Mouse (Mus musculus) Muller cell, postnatal 12 days (primary cell): ENCODE data around the gene Snhg11.
A peak's percentile ranks its signal among the peaks of the same experiment; 100 is the strongest.
"Not testable (repeated sequence)": the region's sequence is repeated elsewhere in the genome, so short reads cannot be mapped to it uniquely, and the experiment has no call there.

Experiments used
- DNase-seq: peaks from one replicate; pipeline ENCODE4 v3.0.0-alpha.2; 2015; ENCODE audit errors: inconsistent ontology term

Gene Snhg11

DNA sequence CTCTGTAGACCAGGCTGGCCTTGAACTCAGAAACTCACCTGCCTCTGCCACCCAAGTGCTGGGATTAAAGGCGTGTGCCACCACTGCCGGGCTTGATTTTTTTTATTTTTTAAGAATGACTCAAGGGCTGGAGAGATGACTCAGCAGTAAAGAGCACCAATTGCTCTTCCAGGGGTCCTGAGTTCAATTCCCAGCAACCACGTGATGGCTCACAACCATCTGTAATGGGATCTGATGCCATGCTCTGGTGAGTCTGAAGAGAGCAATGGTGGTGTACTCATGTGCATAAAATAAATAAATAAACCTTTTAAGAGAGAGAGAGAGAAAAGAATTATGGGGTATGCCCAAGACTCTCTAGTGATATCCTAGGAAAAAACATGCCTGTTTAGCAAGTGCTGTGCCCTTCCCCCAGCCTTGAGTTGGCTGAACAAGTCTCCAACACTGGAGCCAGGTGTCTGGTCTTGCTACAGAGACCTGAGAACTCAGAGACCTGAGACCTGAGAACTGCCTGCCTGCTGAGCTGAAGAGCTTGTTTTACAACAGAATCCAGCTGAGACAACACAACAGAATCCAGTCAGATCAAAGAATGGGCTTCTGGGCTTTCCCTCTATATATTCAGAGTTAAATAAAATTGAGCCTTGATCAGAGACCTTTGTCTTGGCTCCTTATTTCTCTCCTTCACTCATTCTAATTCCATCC is 5.8 kb upstream of the Snhg11 start:
- DNase-seq: no peak

DNA sequence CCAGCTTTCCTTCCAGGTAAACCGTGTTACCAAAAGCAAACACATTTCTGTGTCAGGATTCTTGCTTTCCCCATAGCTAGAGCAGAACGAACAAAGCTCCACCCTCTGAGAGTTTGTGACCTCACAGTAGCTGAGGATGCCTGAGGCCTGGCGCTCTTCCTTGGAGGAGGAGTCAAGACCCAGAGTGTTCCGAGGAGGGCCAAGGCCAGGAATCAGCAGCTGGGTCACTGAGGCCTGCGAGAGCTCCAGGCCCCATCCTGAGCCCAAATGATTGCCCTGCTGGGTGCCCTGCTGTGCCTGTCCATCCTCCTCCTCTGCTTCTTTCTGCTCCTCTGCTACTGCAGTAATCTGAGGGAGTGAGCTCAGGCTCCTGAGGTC is 5.3 kb upstream of the Snhg11 start:
- no peak for DNase-seq

DNA sequence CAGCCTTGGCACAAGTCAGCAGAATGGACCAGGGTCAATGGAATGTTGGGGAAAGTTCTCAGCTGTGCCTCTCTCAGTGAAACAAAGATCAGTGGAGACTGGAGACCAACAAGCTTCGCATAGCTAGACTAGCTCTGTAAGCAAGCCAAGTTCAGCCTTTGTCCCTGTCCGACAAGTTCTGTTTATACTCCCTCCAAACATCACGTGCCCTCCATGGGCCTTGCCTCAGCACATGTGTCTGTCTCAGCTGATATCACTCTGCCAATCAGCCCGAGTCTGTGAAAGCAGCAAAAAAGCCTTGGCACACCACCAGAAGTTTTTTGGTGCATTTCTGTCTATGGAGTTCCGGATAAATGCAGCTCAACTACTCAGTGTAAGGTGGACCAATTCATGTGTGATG is 2.4 kb upstream of the Snhg11 start:
- DNase-seq: peak; percentile 69

DNA sequence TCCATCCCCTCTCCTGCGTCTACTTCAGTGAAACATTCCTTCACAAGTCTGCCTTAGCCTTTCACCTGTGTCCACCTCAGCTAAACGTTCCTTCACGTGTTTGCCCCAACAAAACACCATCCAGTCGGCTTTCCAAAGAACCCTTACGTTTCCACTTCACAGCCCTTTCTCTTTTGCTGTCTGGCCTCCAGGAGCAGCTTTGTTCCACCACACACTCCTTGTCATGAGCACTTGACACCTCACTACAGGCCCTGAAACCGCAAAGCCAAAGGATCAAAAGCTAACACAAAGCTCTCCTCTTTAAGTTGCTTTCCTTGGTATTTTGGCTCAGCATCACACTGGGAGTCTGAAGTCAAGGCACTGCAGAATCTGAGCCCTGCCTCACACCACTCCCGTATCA is 1.9 kb upstream of the Snhg11 start:
- DNase-seq: no peak

DNA sequence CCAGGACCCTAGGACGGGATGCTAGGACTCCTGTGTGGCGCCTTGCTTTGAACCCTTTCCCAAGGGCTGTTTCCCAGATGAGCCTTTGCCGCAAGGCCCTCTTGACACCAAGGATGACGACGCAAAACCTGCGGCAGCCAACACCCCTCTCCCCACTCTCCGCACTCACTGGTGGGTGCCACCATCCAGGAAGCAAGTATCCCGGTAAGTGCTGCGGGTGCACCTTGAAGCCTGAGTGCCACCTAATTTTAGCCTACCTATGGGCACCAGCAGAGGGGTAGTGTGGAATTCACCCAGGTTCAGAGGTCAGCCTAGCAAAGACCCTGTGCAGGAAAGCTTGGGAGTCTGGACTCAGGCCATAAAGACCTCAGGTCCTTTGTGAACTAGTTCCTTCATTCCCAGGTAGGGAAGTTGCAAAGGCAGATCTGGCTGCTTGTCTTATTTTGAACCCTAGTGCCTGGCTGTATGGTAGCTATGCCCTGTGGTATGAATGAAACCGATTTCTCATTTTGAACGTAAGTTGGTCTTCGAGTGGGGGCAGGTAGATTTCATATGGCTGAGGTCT is 767 bp downstream of the Snhg11 start:
- DNase-seq: no peak

DNA sequence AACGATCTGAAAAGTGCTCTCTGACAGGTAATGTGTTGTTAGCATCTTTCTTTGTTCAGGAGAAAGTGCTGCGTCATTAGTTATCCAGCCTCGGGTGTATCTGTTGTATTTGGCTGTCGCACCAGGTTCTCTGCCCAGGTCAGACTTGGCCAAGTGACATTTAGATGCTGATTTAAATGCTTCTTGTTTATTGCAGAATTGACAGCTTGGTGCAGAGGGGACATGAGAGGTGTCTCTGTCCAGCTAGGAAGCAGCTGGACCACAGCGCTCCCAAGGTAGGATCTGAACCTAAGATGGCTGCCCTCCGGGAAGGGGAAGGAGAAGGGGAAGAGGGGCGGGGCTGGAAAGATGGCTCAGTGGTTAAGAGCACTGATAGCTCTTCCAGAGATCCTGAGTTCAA is 1.4 kb downstream of the Snhg11 start:
- DNase-seq: no peak

DNA sequence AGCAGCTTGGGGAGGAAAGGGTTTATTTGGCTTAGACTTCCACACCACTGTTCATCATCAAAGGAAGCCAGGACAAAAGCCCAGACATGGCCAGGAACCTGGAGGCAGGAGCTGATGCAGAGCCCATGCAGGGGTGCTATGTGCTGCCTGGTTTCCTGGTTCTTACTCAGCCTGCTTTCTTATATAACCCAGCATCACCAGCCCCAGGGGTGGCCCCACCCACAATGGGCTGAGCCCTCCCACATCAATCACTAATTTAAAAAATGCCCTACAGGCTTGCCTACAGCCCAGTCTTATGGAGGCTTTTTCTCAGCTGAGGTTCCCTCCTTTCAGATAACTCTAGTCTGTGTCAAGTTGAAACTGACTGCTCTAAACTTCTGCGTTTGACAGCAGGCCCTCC is 2.4 kb downstream of the Snhg11 start:
- no peak for DNase-seq

DNA sequence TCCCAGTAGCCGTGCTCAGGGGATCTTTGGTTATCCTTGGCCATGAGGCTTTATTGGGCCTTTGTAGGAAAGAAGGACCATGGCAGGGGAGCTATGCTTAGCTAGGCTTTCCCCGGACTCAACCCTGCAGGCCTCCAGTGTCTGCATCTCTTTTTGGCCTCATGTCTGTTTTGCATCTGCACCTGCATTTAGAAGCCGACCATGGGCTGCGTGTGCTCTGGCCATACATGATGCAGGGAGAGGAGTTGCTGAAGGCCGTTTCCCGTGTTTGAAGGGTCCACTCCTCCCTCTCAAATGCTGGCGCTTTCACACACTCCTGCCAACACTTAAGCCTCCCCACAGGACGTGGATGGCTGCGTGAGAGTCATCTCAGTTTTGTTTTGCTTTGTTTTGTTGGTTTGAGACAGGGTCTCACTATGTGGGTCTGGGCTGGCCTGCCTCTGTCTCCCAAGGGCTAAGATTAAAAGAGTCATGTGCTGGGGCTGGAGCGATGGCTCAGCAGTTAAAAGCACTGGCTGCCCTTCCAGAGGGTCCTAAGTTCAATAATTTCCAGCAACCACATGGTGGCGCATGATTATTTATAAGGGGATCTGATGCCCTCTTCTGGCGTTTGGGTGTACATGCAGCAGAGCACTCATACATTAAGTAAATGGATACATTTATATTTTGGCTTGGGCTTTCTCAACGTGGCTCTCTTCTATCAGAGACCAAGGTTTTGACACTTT is 4.1 kb downstream of the Snhg11 start:
- peak; percentile 25 for DNase-seq

DNA sequence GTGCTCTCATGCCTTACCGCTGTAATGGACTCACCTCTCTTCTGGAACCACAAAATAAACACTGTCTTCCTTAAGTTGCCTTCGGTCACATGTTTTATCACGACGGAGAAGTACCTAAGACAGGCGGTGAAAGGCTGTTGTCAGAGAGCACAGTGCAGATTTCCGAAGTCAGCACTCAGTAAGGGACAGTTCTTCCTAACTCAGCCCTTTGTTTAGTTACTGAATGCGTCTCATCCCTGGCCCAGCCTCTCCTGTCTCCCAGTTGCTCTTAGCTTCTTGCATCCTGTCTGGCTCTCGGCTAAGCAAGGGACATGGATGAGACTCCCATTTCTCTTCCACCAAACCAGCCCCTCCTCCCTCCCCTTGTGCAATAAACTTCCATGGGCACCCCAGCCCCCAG is 10.6 kb downstream of the Snhg11 start:
- no peak for DNase-seq

DNA sequence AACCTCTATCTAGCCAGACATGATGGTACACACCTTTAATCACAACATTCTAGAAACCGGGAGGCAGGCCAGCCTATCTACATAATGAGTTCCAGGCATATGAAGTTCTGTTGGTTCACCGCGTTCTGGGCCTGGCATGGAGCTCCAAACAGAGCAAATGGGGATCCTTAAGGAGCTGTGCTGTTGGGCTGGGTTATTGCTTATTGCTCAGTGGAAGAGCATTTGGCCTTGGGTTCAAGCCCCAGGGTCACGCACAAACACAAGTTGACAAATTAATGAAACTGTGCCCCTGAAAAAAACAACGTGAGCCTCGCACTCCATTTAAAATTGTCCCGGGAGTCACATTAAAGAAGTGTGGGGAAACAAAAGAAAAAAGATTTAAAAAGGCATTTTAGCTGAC is 14.0 kb downstream of the Snhg11 start:
- no peak for DNase-seq

DNA sequence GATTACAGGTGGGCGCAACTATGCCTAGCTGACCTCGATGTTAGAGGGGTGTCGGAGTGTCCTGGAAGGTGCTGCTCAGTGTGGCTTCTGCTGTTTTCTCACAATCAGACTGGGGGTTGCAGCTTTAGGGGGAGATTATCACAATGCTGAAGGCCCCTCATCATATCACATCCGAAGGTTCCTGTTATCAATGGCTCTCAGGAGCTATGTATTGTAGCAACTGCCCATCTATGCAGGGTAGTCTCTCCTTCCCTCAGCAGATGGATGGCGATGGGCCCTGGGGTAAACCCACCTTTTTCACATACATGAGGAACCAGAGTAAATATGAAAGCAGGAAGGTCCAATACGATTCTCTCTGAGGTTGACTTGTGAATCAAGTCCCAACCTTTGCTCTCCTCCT is 20.9 kb downstream of the Snhg11 start:
- DNase-seq: no peak

DNA sequence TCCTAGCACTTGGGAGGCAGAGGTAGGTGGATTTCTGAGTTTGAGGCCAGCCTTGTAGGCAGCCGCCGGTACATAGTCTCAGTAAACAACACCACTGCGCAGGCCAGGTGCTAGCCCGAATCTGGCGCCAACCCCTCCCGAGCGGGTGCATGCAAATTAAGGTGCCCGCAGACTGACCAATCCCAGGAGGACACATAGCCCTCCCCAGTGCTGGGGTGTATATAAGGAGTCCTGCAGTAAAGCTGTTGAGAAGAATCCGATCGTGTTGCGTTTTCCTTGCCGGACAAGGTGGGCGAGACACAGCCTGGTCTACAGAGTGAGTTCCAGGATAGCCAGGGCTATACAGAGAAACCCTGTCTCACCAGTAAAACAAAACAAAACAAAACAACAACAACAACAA is 21.7 kb downstream of the Snhg11 start:
- not testable (repeated sequence) for DNase-seq

DNA sequence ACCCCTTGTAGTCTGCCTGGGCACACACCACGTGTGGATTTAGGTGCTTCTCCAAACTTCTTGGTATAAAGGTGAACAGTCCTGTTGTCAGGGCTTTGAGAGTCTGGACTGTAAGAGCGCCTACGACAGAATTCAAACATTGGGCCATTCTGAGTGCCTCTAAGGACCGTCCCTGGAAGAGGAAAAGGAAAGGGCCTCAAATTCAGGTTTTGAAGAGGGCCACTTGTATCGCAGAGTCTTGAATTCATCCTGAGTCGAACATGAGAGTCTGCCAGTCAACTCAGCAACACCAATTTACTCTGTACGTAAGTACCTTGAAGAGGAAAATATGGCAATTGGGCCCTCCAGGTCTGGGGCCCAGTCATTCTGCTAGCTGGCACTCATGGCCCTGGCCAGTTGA is 27.5 kb downstream of the Snhg11 start:
- no peak for DNase-seq

DNA sequence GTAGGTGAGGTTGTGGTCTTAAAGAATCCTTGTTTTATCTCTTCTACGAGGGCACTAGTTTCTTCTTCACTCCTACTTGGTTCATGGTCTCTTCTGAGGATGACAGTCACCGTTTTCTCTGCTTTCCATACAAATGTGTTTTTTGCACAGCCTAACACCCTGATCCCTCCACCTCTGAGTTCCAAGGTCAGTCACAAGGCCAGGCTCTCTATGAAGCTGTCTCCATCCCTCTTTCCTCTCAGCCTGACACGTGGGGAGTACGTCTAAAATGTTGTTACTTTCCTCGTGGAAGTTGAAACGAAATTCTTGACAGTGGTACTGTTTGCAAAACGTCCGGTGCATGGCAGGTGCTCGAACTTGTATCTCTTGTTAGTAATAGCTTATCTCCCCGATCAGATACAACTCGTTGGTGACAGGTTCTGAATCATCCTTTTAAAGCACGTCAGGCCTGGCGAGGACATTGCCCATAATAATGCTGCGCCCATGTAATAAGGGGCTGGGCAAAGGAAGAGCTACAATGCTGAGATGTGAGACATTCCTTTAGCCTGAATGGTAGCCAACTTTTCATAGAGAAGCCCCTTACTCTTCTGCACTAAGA is 33.7 kb downstream of the Snhg11 start:
- no peak for DNase-seq

DNA sequence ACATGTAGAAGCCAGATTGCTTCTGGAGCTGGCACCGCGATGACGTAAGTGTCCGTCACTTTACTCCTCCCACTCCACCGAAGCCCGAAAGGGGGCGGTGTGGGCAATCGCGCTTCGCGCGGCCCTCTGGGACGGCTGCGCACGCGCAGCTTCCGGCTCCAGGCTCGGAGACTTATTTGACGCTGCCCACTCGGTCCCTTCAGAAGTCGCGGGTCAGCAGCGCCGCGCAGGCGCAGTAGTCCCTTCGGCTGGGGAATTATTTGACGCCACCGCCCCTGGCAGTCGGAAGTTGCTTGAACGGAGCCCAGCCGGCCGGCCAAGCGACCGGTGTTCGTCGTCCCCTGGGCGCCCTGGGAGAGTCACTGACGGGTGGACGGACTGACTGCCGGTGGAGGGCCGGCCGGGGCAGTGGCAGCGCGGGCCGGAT is 34.2 kb downstream of the Snhg11 start, which contains the start of gene Ralgapb:
Ralgapb (plus strand) TSS at position 254 of the 427 bp plus-strand sequence.
- DNase-seq: peak; percentile 98

DNA sequence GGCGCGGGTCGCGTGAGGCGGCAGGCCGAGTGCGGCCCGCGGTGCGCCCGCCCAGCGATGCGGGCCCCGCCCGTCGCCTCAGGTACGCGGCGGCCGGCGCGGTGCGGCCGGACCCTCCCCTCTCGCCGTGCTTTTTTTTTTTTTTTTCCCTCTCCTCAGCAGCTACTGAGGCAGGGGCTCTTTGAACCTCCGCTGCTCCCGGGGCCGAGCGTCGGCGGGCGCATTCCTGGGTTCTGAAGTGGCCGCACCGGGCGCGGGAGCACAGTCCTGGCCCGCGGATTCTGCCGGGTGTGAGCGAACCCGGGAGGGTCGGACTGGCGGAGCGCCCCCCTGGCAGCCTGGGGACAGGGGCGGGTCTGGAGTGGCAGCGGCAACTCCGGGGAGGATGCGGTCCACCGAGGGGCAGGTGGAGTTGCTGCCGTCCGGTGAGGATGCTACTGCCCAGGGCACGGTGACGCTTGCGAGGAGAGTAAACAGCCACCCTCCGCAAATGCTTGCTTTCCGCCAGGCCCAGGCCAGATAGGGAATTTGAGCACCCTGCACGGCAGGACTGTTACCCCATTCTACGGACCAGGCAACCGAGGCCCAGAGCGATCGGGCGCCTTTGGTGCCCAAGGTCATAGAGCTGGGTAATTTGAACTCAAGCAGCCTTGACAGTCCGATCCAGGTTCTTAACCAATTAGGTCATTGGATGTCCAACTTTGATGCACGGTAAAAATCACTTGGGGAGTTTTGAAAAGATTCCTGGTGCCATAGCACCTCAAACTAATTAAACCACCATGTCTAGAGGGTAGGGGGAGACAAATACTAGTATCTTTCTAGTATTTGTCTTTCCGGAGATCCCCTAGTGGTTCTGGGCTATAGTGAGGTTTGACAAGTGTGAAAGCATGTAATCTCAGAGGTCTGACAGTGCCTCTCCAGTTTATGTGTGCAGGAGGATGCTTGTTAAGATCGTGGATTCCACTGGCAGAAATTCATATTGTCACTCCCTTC is 34.9 kb downstream of the Snhg11 start:
- DNase-seq: peak; percentile 70

DNA sequence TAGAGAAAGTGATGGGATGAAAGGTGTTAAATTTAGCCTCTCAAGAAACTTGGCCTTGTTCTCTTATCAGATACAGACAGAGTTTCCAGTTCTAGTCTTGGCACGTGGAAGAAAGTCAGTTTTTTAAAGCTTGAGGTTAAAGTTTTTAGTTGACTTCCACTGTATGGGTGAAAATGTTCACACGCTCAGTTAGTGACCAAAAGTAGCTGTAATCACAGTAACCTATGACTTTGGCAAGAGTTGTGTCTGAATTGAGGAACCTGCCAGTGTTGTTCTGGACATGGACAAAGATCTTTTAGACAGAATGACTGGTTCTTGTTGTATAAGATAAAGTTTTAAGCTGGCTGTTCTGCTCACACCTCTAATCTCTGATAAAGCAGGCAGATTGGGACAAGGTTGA is 37.8 kb downstream of the Snhg11 start:
- no peak for DNase-seq

DNA sequence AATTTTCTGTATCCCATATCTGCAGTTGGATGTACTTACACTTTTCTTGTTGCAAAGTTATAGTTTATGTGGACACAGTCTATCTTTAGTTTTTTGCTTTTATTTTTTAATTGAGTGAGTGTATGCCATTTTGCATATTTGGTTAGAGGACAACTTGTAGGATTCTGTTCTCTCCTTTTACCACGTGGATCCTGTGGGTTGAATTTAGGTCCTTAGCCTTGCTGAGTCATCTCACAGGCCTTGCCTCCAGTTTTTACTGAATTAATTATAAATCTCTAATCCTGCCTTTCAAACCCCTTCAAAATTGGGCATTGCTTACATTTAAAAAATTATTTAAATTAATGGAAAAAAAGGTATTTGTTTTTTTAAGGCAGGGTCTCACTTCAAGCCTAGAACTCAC is 40.4 kb downstream of the Snhg11 start:
- no peak for DNase-seq

DNA sequence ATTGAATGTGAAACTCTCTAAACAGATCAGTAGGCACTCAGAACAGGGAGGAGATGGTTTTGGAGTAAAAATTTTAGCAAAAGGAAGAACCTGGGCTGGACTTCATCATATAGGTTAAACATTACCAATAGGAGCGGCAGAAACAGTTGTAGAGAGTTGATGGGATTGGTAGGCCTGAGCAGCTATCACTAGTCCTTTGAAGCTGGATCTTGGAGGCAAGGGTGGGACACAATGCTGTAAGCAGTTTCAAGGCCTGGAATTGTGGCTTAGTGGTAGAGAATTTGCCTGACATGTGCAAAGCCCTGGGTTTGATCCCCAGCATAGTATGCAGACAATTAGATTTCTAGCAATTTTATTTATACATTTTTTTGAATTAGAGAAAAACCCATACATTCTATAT is 43.2 kb downstream of the Snhg11 start:
- no peak for DNase-seq
